In the genomic region with DNA sequence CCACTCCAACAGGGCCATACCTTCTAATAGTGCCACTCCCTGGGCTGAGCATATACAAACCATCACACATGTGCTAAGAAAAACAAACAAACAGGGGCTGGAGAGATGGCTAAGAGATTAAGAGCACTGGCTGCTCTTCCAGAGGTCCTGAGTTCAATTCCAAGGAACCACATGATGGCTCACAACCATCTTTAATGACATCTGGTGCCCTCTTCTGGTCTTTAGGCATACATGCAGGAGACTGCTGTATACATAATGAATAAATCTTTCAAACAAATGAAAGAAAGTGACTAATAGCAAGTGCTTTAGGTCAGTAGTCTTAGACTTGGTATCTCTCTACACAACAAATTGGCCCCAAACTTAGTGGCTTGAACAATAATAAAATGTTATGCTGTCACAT, we compare ENCODE assay signal across 16 mouse cellular contexts. TPM values are rescaled to one million over a fixed set of nuclear protein-coding genes. Genes with fewer than 3 reads are reported as not detected.
DNase-seq lines count a peak whose midpoint lies in the region; ATAC-seq and TF ChIP-seq lines count a peak whose summit lies in the region.
"Had no signal": no experiment of that assay in that cellular context is flagged by ENCODE, and none has a peak within 500 bp of the region (broad histone marks: within the 10 kb centered on the region; RNA-seq: fewer than 3 reads in every experiment).

No protein-coding gene starts in this region.

- no peak for ATAC-seq in heart, postnatal 0 days (ENCODE audit: insufficient read depth, low read depth)
- no peak for ATAC-seq in lung, embryonic 14.5 days (ENCODE audit: insufficient read depth)
- peak; percentile 77 for ATAC-seq in megakaryocyte-erythroid progenitor cell, adult 5-6 weeks (replicated peaks; ENCODE audit: low FRiP score, low TSS enrichment, poor library complexity, severe bottlenecking)
- ATAC-seq: midbrain, embryonic 13.5 days had no signal

- no peaks in the 10 kb centered on the region for H3K27me3 ChIP-seq in heart, postnatal 0 days (ENCODE audit: control insufficient read depth, insufficient read depth, low read length)
- no peaks in the 10 kb centered on the region for H3K27me3 ChIP-seq in heart, embryonic 10.5 days (ENCODE audit: insufficient read depth, poor library complexity, severe bottlenecking)
- no peaks in the 10 kb centered on the region for H3K27me3 ChIP-seq in lung, embryonic 14.5 days (ENCODE audit: insufficient read depth, low read length)
- H3K27me3 ChIP-seq in MEL (ENCODE audit: control insufficient read depth in 1 of 2, insufficient read depth in 2 of 2, low read length in 2 of 2) = peaks cover 4 to 5% of the 10 kb centered on the region in 2 experiments
- H3K27me3 ChIP-seq: embryonic facial prominence, embryonic 13.5 days; hindbrain, embryonic 15.5 days; midbrain, embryonic 13.5 days; neural tube, embryonic 12.5 days had no signal

- no peak overlapping the region for H3K4me3 ChIP-seq in heart, postnatal 0 days (ENCODE audit: low read depth, low read length)
- no peak overlapping the region for H3K4me3 ChIP-seq in heart, embryonic 10.5 days
- no peak overlapping the region for H3K4me3 ChIP-seq in lung, embryonic 14.5 days (ENCODE audit: low read depth, low read length)
- H3K4me3 ChIP-seq in MEL (ENCODE audit: control insufficient read depth in 1 of 2, insufficient read depth in 1 of 2, low read depth in 2 of 2, low read length in 2 of 2) = no peak overlapping the region
- H3K4me3 ChIP-seq: embryonic facial prominence, embryonic 13.5 days; hindbrain, embryonic 15.5 days; midbrain, embryonic 13.5 days; neural tube, embryonic 12.5 days had no signal

- no peaks in the 10 kb centered on the region for H3K9me3 ChIP-seq in heart, postnatal 0 days (replicated peaks; ENCODE audit: control insufficient read depth, low read length)
- no peaks in the 10 kb centered on the region for H3K9me3 ChIP-seq in heart, embryonic 10.5 days
- no peaks in the 10 kb centered on the region for H3K9me3 ChIP-seq in lung, embryonic 14.5 days (ENCODE audit: low read depth, low read length)
- no peaks in the 10 kb centered on the region for H3K9me3 ChIP-seq in MEL (replicated peaks; ENCODE audit: insufficient read depth, low read length)
- H3K9me3 ChIP-seq: embryonic facial prominence, embryonic 13.5 days; hindbrain, embryonic 15.5 days; midbrain, embryonic 13.5 days; neural tube, embryonic 12.5 days had no signal

- no peaks in the 10 kb centered on the region for H3K4me1 ChIP-seq in heart, postnatal 0 days (ENCODE audit: control insufficient read depth, insufficient read depth)
- H3K4me1 ChIP-seq in heart, embryonic 10.5 days = no peaks in the 10 kb centered on the region
- H3K4me1 ChIP-seq in lung, embryonic 14.5 days (ENCODE audit: insufficient read depth) = no peaks in the 10 kb centered on the region
- H3K4me1 ChIP-seq in MEL (ENCODE audit: control insufficient read depth in 1 of 2, insufficient read depth in 2 of 2, low read length in 2 of 2) = no peaks in the 10 kb centered on the region
- H3K4me1 ChIP-seq: hindbrain, embryonic 15.5 days; midbrain, embryonic 13.5 days; neural tube, embryonic 12.5 days had no signal

- H3K4me2 ChIP-seq in heart, postnatal 0 days (ENCODE audit: low read depth, low read length) = no peak overlapping the region
- no peak overlapping the region for H3K4me2 ChIP-seq in lung, embryonic 14.5 days
- H3K4me2 ChIP-seq: embryonic facial prominence, embryonic 13.5 days; hindbrain, embryonic 15.5 days; midbrain, embryonic 13.5 days; neural tube, embryonic 12.5 days had no signal

- no peak overlapping the region for H3K27ac ChIP-seq in heart, postnatal 0 days (ENCODE audit: low read depth)
- no peak overlapping the region for H3K27ac ChIP-seq in heart, embryonic 10.5 days
- no peak overlapping the region for H3K27ac ChIP-seq in lung, embryonic 14.5 days (ENCODE audit: low read depth)
- no peak overlapping the region for H3K27ac ChIP-seq in MEL (ENCODE audit: control insufficient read depth, low read depth, low read length)
- H3K27ac ChIP-seq: hindbrain, embryonic 15.5 days; midbrain, embryonic 13.5 days; neural tube, embryonic 12.5 days had no signal

- no peak overlapping the region for H3K9ac ChIP-seq in heart, postnatal 0 days (replicated peaks; ENCODE audit: low read depth, low read length)
- H3K9ac ChIP-seq in lung, embryonic 14.5 days = no peak overlapping the region
- H3K9ac ChIP-seq in MEL (ENCODE audit: control insufficient read depth, low read depth, low read length, poor library complexity, severe bottlenecking) = no peak overlapping the region
- H3K9ac ChIP-seq: embryonic facial prominence, embryonic 13.5 days; hindbrain, embryonic 15.5 days; midbrain, embryonic 13.5 days; neural tube, embryonic 12.5 days had no signal

- TF ChIP-seq POLR2A in MEL (IDR thresholded peaks at IDR 0.05; ENCODE audit: control insufficient read depth in 1 of 2, insufficient read depth in 1 of 2, low read depth in 1 of 2, low read length in 2 of 2, poor library complexity in 1 of 2) = no peak

- no peak for DNase-seq in heart, postnatal 0 days (ENCODE audit: low spot score)
- DNase-seq in heart, embryonic 10.5 days (ENCODE audit: low spot score) = no peak
- no peak for DNase-seq in lung, embryonic 14.5 days
- DNase-seq in lung, postnatal 4 days = no peak
- DNase-seq in MEL (ENCODE audit: low read depth, low spot score) = peak; percentile 50
- DNase-seq in adrenal gland, postnatal 10 days = no peak
- DNase-seq in urinary bladder, adult 18-20 months (ENCODE audit: low spot score in 2 of 2) = no peak
- DNase-seq: adrenal gland, postnatal 25 days; left cerebral cortex, postnatal 4 days; lung, postnatal 14 days; thymus, postnatal 14 days had no signal

- H3K36me3 ChIP-seq in heart, postnatal 0 days (replicated peaks; ENCODE audit: control insufficient read depth, insufficient read depth, low read length) = no peaks in the 10 kb centered on the region
- no peaks in the 10 kb centered on the region for H3K36me3 ChIP-seq in heart, embryonic 10.5 days
- no peaks in the 10 kb centered on the region for H3K36me3 ChIP-seq in lung, embryonic 14.5 days (ENCODE audit: insufficient read depth)
- no peaks in the 10 kb centered on the region for H3K36me3 ChIP-seq in MEL (ENCODE audit: control insufficient read depth in 1 of 2, insufficient read depth in 2 of 2, low read length in 2 of 2)
- H3K36me3 ChIP-seq: embryonic facial prominence, embryonic 13.5 days; hindbrain, embryonic 15.5 days; midbrain, embryonic 13.5 days; neural tube, embryonic 12.5 days had no signal

- no peaks in the 10 kb centered on the region for H3K79me2 ChIP-seq in MEL (ENCODE audit: control insufficient read depth, insufficient read depth, low read length, poor library complexity)

- no peak for TF ChIP-seq EP300 in heart, postnatal 0 days (IDR thresholded peaks at IDR 0.05; ENCODE audit: low read depth)
- no peak for TF ChIP-seq EP300 in MEL (IDR thresholded peaks at IDR 0.05; ENCODE audit: low read depth in 1 of 2, low read length in 2 of 2)

- TF ChIP-seq RAD21 in MEL (IDR thresholded peaks at IDR 0.05; ENCODE audit: low read depth, low read length) = peak; percentile 55

- peak; percentile 18; the same call in 1 of the 2 replicates for TF ChIP-seq CTCF in heart, postnatal 0 days (IDR thresholded peaks at IDR 0.05; ENCODE audit: low read depth)
- TF ChIP-seq CTCF in lung, embryonic 14.5 days (IDR thresholded peaks at IDR 0.05; ENCODE audit: low read depth) = 0 out of 2 replicates have a peak, but pooled peaks have one; percentile 6
- TF ChIP-seq CTCF in MEL (IDR thresholded peaks at IDR 0.05 in 2 of 3, conservative IDR thresholded peaks at IDR 0.05 in 1 of 3; ENCODE audit: control insufficient read depth in 1 of 3, insufficient read depth in 1 of 3, low read depth in 2 of 3, low read length in 3 of 3, poor library complexity in 1 of 3, severe bottlenecking in 1 of 3) = peak; percentile 22 to 60 (median 36); a peak in 4 of 6 replicates

TF ChIP-seq in MEL, 35 proteins besides CTCF, POLR2A, EP300 and RAD21:
- peak; percentile 60 for TF ChIP-seq SMC3 (IDR thresholded peaks at IDR 0.05; ENCODE audit: low read depth, low read length)
- TF ChIP-seq MAX (IDR thresholded peaks at IDR 0.05; ENCODE audit: low read length) = no peak
- TF ChIP-seq ZC3H11A (IDR thresholded peaks at IDR 0.05; ENCODE audit: low read depth, low read length) = peak; percentile 27; the same call in 1 of the 2 replicates
TF ChIP-seq in MEL: peak in this region for 2.

RNA-seq across cellular contexts. Expression of a gene that starts 26.2 kb away (rescaled TPM):
- 114 and 219 TPM in 2 replicates for total RNA-seq in heart, postnatal 0 days (2014; rRNA removed; ENCODE audit: low replicate concordance)
- polyA plus RNA-seq in heart, postnatal 0 days (2015; fragmentation: Nextera tagmentation; extraction: Ambion mirVana) = 61.6 and 62.8 TPM in 2 replicates
- polyA plus RNA-seq in heart, embryonic 10.5 days (2016; fragmentation: Nextera tagmentation; extraction: Ambion mirVana) = 142 and 192 TPM in 2 replicates
- 317 and 337 TPM in 2 replicates for polyA plus RNA-seq in lung, embryonic 14.5 days (2014; fragmentation: Nextera tagmentation; extraction: Ambion mirVana)
- total RNA-seq in MEL (2012; rRNA removed) = 211 and 225 TPM in 2 replicates
- polyA plus RNA-seq in MEL (2012; ENCODE audit: insufficient read depth in 1 of 2, insufficient read length in 2 of 2, low read depth in 1 of 2, low replicate concordance in 2 of 2, missing spikeins in 1 of 2) = 100 to 1,000 TPM; 215 to 219 TPM
- total RNA-seq in megakaryocyte-erythroid progenitor cell, adult 5-6 weeks (2014; fragmentation: Nextera tagmentation) = 267 and 268 TPM in 2 replicates
- 469 and 547 TPM in 2 replicates for total RNA-seq in megakaryocyte-erythroid progenitor cell, adult 5-6 weeks (2017)
- total RNA-seq in adrenal gland, postnatal 10 days (2021) = 100 to 1,000 TPM; 116 to 140 TPM
